Mouse (Mus musculus) megakaryocyte, embryonic 14.5 days (primary cell): ENCODE measurements around the gene Mpst. TPM values are rescaled to one million over a fixed set of nuclear protein-coding genes. Genes with fewer than 3 reads are reported as not detected.
A peak's percentile ranks its signal among the peaks of the same experiment; 100 is the strongest.

Source experiments
- H3K27me3 ChIP-seq: replicated peaks from 2 replicates; pipeline ENCODE3; 2012; ENCODE audit warnings: inconsistent platforms
- H3K36me3 ChIP-seq: replicated peaks from 2 replicates; pipeline ENCODE3; 2012; ENCODE audit warnings: low read length, inconsistent platforms, mixed read lengths
- H3K4me1 ChIP-seq: 2 replicates; pipeline ENCODE4 v1.6.1; 2012; ENCODE audit warnings: inconsistent platforms
- H3K4me3 ChIP-seq: replicated peaks from 2 replicates; pipeline ENCODE3; 2012; ENCODE audit warnings: moderate library complexity, mild to moderate bottlenecking, inconsistent platforms
- H3K9me3 ChIP-seq: 2 replicates; pipeline ENCODE4 v1.6.1; 2012; ENCODE audit warnings: inconsistent platforms
- FLI1 ChIP-seq: IDR thresholded peaks from 2 replicates; pipeline ENCODE4 v1.6.1; 2012; ENCODE audit warnings: low read length, inconsistent platforms, mixed read lengths
- GATA1 ChIP-seq: IDR thresholded peaks from 3 replicates; pipeline ENCODE4 v1.6.1; 2012; ENCODE audit warnings: mixed read lengths, low read length, inconsistent platforms, borderline replicate concordance
- polyA plus RNA-seq: library from polyadenylated mRNA; stranded (reverse); fragments of >175 nt; gene quantifications from 2 replicates; pipeline ENCODE4 v1.2.3, GENCODE M21; 2012; ENCODE audit warnings: low replicate concordance; ENCODE audit not compliant: insufficient read depth

Gene Mpst
- polyA plus RNA-seq, 1 experiment = 68.5 TPM

- TF ChIP-seq GATA1 = no peak
- no peak for TF ChIP-seq FLI1
- Histone ChIP-seq H3K36me3 (no peaks in the 10 kb centered on the region), H3K4me3 (no peak overlapping the region), H3K27me3 (peaks cover 61% of the 10 kb centered on the region), H3K9me3 (peaks cover 11% of the 10 kb centered on the region), H3K4me1 (peaks cover 4% of the 10 kb centered on the region)
These were observed 14.2 kb downstream of the Mpst start for GRCm38 (mm10) chr15:78420395-78420794.

GRCm38 (mm10) chr15:78422046-78422956, 16.1 kb downstream of the Mpst start:
- Histone ChIP-seq H3K4me3 (no peak overlapping the region), H3K4me1 (peaks cover 4% of the 10 kb centered on the region), H3K36me3 (no peaks in the 10 kb centered on the region), H3K27me3 (peaks cover 66% of the 10 kb centered on the region), H3K9me3 (peaks cover 19% of the 10 kb centered on the region)
- no peak for TF ChIP-seq FLI1

GRCm38 (mm10) chr15:78424507-78424906, 18.3 kb downstream of the Mpst start:
- Histone ChIP-seq H3K36me3 (no peaks in the 10 kb centered on the region), H3K9me3 (peaks cover 26% of the 10 kb centered on the region), H3K27me3 (peaks cover 78% of the 10 kb centered on the region), H3K4me1 (peaks cover 21% of the 10 kb centered on the region), H3K4me3 (no peak overlapping the region)
- TF ChIP-seq FLI1 (no peak), GATA1 (no peak)

- Histone ChIP-seq H3K9me3 (peaks cover 26% of the 10 kb centered on the region), H3K27me3 (peaks cover 81% of the 10 kb centered on the region), H3K4me1 (peaks cover 25% of the 10 kb centered on the region), H3K4me3 (no peak overlapping the region), H3K36me3 (no peaks in the 10 kb centered on the region)
- TF ChIP-seq FLI1 (no peak), GATA1 (no peak)
These were observed 19.0 kb downstream of the Mpst start for GRCm38 (mm10) chr15:78425230-78425629.

GRCm38 (mm10) chr15:78428391-78429138, 22.3 kb downstream of the Mpst start, which contains the start of gene Kctd17:
Gene Kctd17, plus strand, starts transcription at chr15:78428564.
- Histone ChIP-seq H3K36me3 (no peaks in the 10 kb centered on the region), H3K27me3 (peaks cover 92% of the 10 kb centered on the region), H3K9me3 (peaks cover 15% of the 10 kb centered on the region), H3K4me3 (peak within 1 kb of the TSS; percentile 77), H3K4me1 (peaks cover 23% of the 10 kb centered on the region)
- TF ChIP-seq FLI1 = no peak
- TF ChIP-seq GATA1 = no peak

- Histone ChIP-seq H3K27me3 (peaks cover 94% of the 10 kb centered on the region), H3K4me3 (peak overlapping the region; percentile 77), H3K4me1 (peaks cover 23% of the 10 kb centered on the region), H3K9me3 (peaks cover 15% of the 10 kb centered on the region), H3K36me3 (no peaks in the 10 kb centered on the region)
- TF ChIP-seq FLI1 (no peak), GATA1 (no peak)
These were observed 22.9 kb downstream of the Mpst start for GRCm38 (mm10) chr15:78429139-78429459.

GRCm38 (mm10) chr15:78429871-78430622, 23.8 kb downstream of the Mpst start:
- TF ChIP-seq FLI1 = no peak
- no peak for TF ChIP-seq GATA1

GRCm38 (mm10) chr15:78430874-78431273, 24.7 kb downstream of the Mpst start:
- Histone ChIP-seq H3K4me3 (no peak overlapping the region), H3K9me3 (peaks cover 15% of the 10 kb centered on the region), H3K27me3 (peaks cover 94% of the 10 kb centered on the region), H3K4me1 (peaks cover 35% of the 10 kb centered on the region), H3K36me3 (no peaks in the 10 kb centered on the region)
- TF ChIP-seq GATA1 = no peak
- TF ChIP-seq FLI1 = no peak

More at GRCm38 (mm10) chr15:78429871-78430622, 23.8 kb downstream of the Mpst start:
- H3K9me3 ChIP-seq = peaks cover 15% of the 10 kb centered on the region
- H3K4me1 ChIP-seq = peaks cover 26% of the 10 kb centered on the region
- peaks cover 94% of the 10 kb centered on the region for H3K27me3 ChIP-seq
- H3K4me3 ChIP-seq = no peak overlapping the region
- H3K36me3 ChIP-seq = no peaks in the 10 kb centered on the region

- H3K27me3 ChIP-seq = peaks cover 96% of the 10 kb centered on the region
- no peak overlapping the region for H3K4me3 ChIP-seq
- TF ChIP-seq GATA1 (no peak), FLI1 (no peak)
- peaks cover 13% of the 10 kb centered on the region for H3K9me3 ChIP-seq
- H3K4me1 ChIP-seq = peaks cover 36% of the 10 kb centered on the region
- H3K36me3 ChIP-seq = no peaks in the 10 kb centered on the region
These were observed 25.4 kb downstream of the Mpst start for GRCm38 (mm10) chr15:78431541-78432121.
